Mouse (Mus musculus): ENCODE results near the gene Slc5a2.

The Slc5a2 gene

GRCm38 (mm10) chr7:128265411-128265810 is at the start of gene Slc5a2:
Gene Slc5a2, plus strand, starts transcription at chr7:128265657.
- in situ Hi-C loops (cut with MboI; ENCODE audit: unreplicated experiment in 2 of 2) = no loop called here

GRCm38 (mm10) chr7:128219952-128220351 is 45.5 kb upstream of the Slc5a2 start:
- in situ Hi-C loops (cut with MboI; ENCODE audit: unreplicated experiment in 2 of 2) = no loop called here

GRCm38 (mm10) chr7:128220936-128221335 is 44.5 kb upstream of the Slc5a2 start:
- in situ Hi-C loops (cut with MboI; ENCODE audit: unreplicated experiment in 2 of 2) = no loop called here

GRCm38 (mm10) chr7:128231741-128232140 is 33.7 kb upstream of the Slc5a2 start:
- in situ Hi-C loops (cut with MboI; ENCODE audit: unreplicated experiment in 2 of 2) = loop anchor here (10.0 kb wide), 2 partner anchors 457 to 567 kb away; partner anchors contain the start of gene Setd1a (in 1 of the 2)

- in situ Hi-C loops (cut with MboI; ENCODE audit: unreplicated experiment in 2 of 2) = loop anchor here (10.0 kb wide), 2 partner anchors 460 to 570 kb away; partner anchors contain the start of gene Setd1a (in 1 of the 2)
These were observed 30.7 kb upstream of the Slc5a2 start for GRCm38 (mm10) chr7:128234796-128235195.

GRCm38 (mm10) chr7:128235481-128235880 is 30.0 kb upstream of the Slc5a2 start:
- in situ Hi-C loops (cut with MboI; ENCODE audit: unreplicated experiment in 2 of 2) = loop anchor here (10.0 kb wide), 2 partner anchors 461 to 571 kb away; partner anchors contain the start of gene Setd1a (in 1 of the 2)

GRCm38 (mm10) chr7:128236426-128236825 is 29.0 kb upstream of the Slc5a2 start:
- in situ Hi-C loops (cut with MboI; ENCODE audit: unreplicated experiment in 2 of 2) = loop anchor here (10.0 kb wide), 2 partner anchors 462 to 572 kb away; partner anchors contain the start of gene Setd1a (in 1 of the 2)

- in situ Hi-C loops (cut with MboI; ENCODE audit: unreplicated experiment in 2 of 2) = loop anchor here (10.0 kb wide), 2 partner anchors 462 to 572 kb away; partner anchors contain the start of gene Setd1a (in 1 of the 2)
These were observed 28.4 kb upstream of the Slc5a2 start, which contains the start of gene Armc5 for GRCm38 (mm10) chr7:128236856-128237592. Gene Armc5, plus strand, starts transcription at chr7:128237342.

- in situ Hi-C loops (cut with MboI; ENCODE audit: unreplicated experiment in 2 of 2) = loop anchor here (10.0 kb wide), 2 partner anchors 463 to 573 kb away; partner anchors contain the start of gene Setd1a (in 1 of the 2)
These were observed 27.9 kb upstream of the Slc5a2 start for GRCm38 (mm10) chr7:128237593-128237926.

- in situ Hi-C loops (cut with MboI; ENCODE audit: unreplicated experiment in 2 of 2) = loop anchor here (10.0 kb wide), 2 partner anchors 463 to 573 kb away; partner anchors contain the start of gene Setd1a (in 1 of the 2)
These were observed 27.3 kb upstream of the Slc5a2 start, which contains the start of gene 9130023H24Rik for GRCm38 (mm10) chr7:128237927-128238778. Gene 9130023H24Rik, minus strand, starts transcription at chr7:128238031.

GRCm38 (mm10) chr7:128238991-128239390 is 26.5 kb upstream of the Slc5a2 start:
- in situ Hi-C loops (cut with MboI; ENCODE audit: unreplicated experiment in 2 of 2) = loop anchor here (10.0 kb wide), 2 partner anchors 464 to 574 kb away; partner anchors contain the start of gene Setd1a (in 1 of the 2)

- in situ Hi-C loops (cut with MboI; ENCODE audit: unreplicated experiment in 2 of 2) = loop anchor here (5.0 to 10.0 kb wide), 2 partner anchors 462 to 465 kb away; no protein-coding TSS in a partner anchor
These were observed 25.2 kb upstream of the Slc5a2 start for GRCm38 (mm10) chr7:128240131-128240784.

GRCm38 (mm10) chr7:128242331-128242730 is 23.1 kb upstream of the Slc5a2 start:
- in situ Hi-C loops (cut with MboI; ENCODE audit: unreplicated experiment in 2 of 2) = loop anchor here (5.0 to 10.0 kb wide), 2 partner anchors 460 to 462 kb away; no protein-coding TSS in a partner anchor

- in situ Hi-C loops (cut with MboI; ENCODE audit: unreplicated experiment in 2 of 2) = loop anchor here (5.0 to 10.0 kb wide), 2 partner anchors 458 to 461 kb away; no protein-coding TSS in a partner anchor
These were observed 21.5 kb upstream of the Slc5a2 start for GRCm38 (mm10) chr7:128243921-128244320.

GRCm38 (mm10) chr7:128244410-128245025 is 20.9 kb upstream of the Slc5a2 start:
- in situ Hi-C loops (cut with MboI; ENCODE audit: unreplicated experiment in 2 of 2) = loop anchor here (5.0 to 10.0 kb wide), 3 partner anchors 103 to 460 kb away; no protein-coding TSS in a partner anchor

GRCm38 (mm10) chr7:128245547-128245946 is 19.9 kb upstream of the Slc5a2 start:
- in situ Hi-C loops (cut with MboI; ENCODE audit: unreplicated experiment in 2 of 2) = loop anchor here (5.0 to 10.0 kb wide), 2 partner anchors 102 to 459 kb away; no protein-coding TSS in a partner anchor

GRCm38 (mm10) chr7:128246496-128247391 is 18.7 kb upstream of the Slc5a2 start, which contains the start of gene Tgfb1i1:
Gene Tgfb1i1, plus strand, starts transcription at chr7:128246812.
- in situ Hi-C loops (cut with MboI; ENCODE audit: unreplicated experiment in 2 of 2) = loop anchor here (5.0 to 10.0 kb wide), 2 partner anchors 101 to 458 kb away; no protein-coding TSS in a partner anchor

GRCm38 (mm10) chr7:128247443-128247842 is 18.0 kb upstream of the Slc5a2 start:
- in situ Hi-C loops (cut with MboI; ENCODE audit: unreplicated experiment in 2 of 2) = loop anchor here (5.0 to 10.0 kb wide), 2 partner anchors 100 to 457 kb away; no protein-coding TSS in a partner anchor

Measured in v-Abl transformed pro-B cells (cell line).